Mouse (Mus musculus) erythroblast, embryonic 14.5 days (primary cell): ENCODE data around the gene Cxcr2.

Source experiments
- GATA1 ChIP-seq: IDR thresholded peaks from 2 replicates; pipeline ENCODE4 v1.6.1; 2012; ENCODE audit warnings: low read length, inconsistent platforms, mixed read lengths
- TAL1 ChIP-seq: IDR thresholded peaks from 3 replicates; pipeline ENCODE4 v1.6.1; 2012; ENCODE audit warnings: low read length, inconsistent platforms, mixed read lengths

GRCm38 (mm10) chr1:74196621-74197419 is 43.0 kb downstream of the Cxcr2 start:
- TF ChIP-seq GATA1 = no peak
- TF ChIP-seq TAL1 = no peak
